Mouse (Mus musculus) urinary bladder, postnatal 4 days (tissue): ENCODE measurements around the gene AC170998.1.
A peak's percentile ranks its signal among the peaks of the same experiment; 100 is the strongest.
"Not testable (repeated sequence)": the region's sequence is repeated elsewhere in the genome, so short reads cannot be mapped to it uniquely, and the experiment has no call there.

Experiments used
- DNase-seq, 2 experiments: peaks; one replicate each; pipeline ENCODE4 v3.0.0; 2021 to 2022; ENCODE audit warnings: low spot score in 2 of 2

AC170998.1 gene

GRCm38 (mm10) chr17:28757470-28757869 is 31.6 kb downstream of the AC170998.1 start:
- no peak for DNase-seq

- no peak for DNase-seq
Measured at GRCm38 (mm10) chr17:28760736-28761312, 34.9 kb downstream of the AC170998.1 start.

- peak; percentile 66 to 83 for DNase-seq
Measured at GRCm38 (mm10) chr17:28761871-28762270, 36.0 kb downstream of the AC170998.1 start.

DNA sequence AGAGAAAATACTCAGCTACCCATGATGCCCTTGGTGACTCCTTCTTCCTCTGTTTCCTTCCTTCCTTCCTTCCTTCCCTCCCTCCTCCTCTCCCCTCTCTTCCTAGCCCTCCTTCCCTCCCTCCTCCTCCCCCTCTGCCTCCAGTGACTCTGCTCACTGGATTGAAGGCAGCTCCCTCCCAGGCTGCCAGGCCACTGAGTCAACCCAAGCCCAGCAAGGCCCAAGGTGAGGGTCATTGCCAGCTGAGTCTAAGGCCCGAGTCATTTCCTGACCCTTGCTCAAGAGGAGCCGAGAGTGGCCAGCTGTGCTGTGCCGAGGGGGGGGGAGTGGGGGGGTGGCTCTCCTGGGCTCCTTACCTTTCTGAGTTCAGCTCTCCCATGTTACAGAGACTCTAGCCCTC is 40.3 kb downstream of the AC170998.1 start:
- DNase-seq: no peak

GRCm38 (mm10) chr17:28766781-28767515 is 41.1 kb downstream of the AC170998.1 start:
- no peak for DNase-seq

- peak in 1 of 2 experiments; percentile 21 for DNase-seq
Measured at GRCm38 (mm10) chr17:28769121-28769874, 43.4 kb downstream of the AC170998.1 start, which contains the start of gene Mapk13. Gene Mapk13 (plus strand): TSS chr17:28769297.

DNA sequence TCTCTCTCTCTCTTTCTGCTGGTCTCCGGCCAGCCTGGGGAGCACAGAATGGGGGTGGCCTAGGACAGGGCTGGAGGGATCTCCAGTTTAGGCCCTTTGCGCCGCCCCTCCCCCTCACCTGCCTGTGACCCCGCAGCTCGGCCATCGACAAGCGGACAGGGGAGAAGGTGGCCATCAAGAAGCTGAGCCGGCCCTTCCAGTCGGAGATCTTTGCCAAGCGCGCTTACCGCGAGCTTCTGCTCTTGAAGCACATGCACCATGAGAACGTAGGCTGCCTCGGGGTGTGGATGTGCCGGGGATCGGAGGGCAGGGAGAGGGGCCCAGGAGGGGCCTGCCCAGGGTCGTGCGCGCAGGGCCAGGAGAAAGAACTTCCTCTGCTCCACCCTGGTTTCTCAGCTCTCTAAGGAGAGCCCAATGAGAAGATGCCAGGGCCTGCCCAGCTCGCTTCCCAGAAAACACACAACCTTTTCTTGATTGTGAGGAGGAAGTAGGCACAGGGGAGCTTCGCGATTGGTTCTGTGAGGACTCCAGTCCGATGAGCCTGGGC is 44.1 kb downstream of the AC170998.1 start:
- peak in 1 of 2 experiments; percentile 38 for DNase-seq

- DNase-seq: no peak
Measured at GRCm38 (mm10) chr17:28771289-28771688, 45.4 kb downstream of the AC170998.1 start.

- not testable (repeated sequence) for DNase-seq
Measured at GRCm38 (mm10) chr17:28774303-28774702, 48.4 kb downstream of the AC170998.1 start.

DNA sequence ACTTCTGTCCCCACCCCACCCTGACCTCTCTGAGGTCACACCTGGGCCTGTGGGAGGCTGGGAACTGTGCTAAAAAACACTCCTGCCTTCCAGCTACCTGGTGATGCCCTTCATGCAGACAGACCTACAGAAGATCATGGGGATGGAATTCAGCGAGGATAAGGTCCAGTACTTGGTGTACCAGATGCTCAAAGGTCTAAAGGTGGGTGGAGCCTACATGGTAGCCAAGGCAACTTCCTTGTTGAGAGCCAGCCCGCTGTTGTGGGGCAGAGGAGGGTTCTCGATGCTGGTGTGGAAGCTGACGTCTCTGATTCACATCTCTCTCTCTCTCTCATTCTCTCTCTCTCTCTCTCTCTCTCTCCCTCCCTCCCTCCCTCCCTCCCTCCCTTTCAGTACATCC is 49.3 kb downstream of the AC170998.1 start:
- DNase-seq: no peak
